Mouse (Mus musculus) myocyte (in vitro differentiated cells): ENCODE measurements around the gene Fermt2.

Experiments
- E2F4 ChIP-seq: IDR thresholded peaks from one replicate; pipeline ENCODE4 v1.6.1; 2011; ENCODE audit warnings: mild to moderate bottlenecking, control low read depth, moderate library complexity; ENCODE audit not compliant: insufficient read depth
- MAX ChIP-seq: IDR thresholded peaks from one replicate; pipeline ENCODE4 v1.6.1; 2011; ENCODE audit warnings: low read depth, mild to moderate bottlenecking, control low read depth
- MYOD1 ChIP-seq, 3 experiments: IDR thresholded peaks; one replicate each; pipeline ENCODE4 v1.6.1; 2011; ENCODE audit warnings: control low read depth in 2 of 3, low read depth in 2 of 3, mild to moderate bottlenecking in 2 of 3, moderate library complexity in 1 of 3; ENCODE audit not compliant: insufficient read length in 2 of 3, control insufficient read depth in 1 of 3
- MYOG ChIP-seq, 3 experiments: IDR thresholded peaks; one replicate each; pipeline ENCODE4 v1.6.1; 2011; ENCODE audit warnings: control low read depth in 2 of 3, low read depth in 2 of 3, mild to moderate bottlenecking in 2 of 3; ENCODE audit not compliant: insufficient read length in 2 of 3, control insufficient read depth in 1 of 3, insufficient read depth in 1 of 3
- POLR2A ChIP-seq: IDR thresholded peaks from one replicate; pipeline ENCODE4 v1.6.1; 2011; ENCODE audit warnings: low read depth, mild to moderate bottlenecking, control low read depth, moderate library complexity; ENCODE audit not compliant: insufficient read length
- POLR2AphosphoS2 ChIP-seq: IDR thresholded peaks from one replicate; pipeline ENCODE4 v1.6.1; 2011; ENCODE audit warnings: low read depth, control low read depth; ENCODE audit not compliant: insufficient read length
- TCF12 ChIP-seq: IDR thresholded peaks from one replicate; pipeline ENCODE4 v1.6.1; 2011; ENCODE audit warnings: mild to moderate bottlenecking, control low read depth; ENCODE audit not compliant: poor library complexity, insufficient read depth, severe bottlenecking
- TCF3 ChIP-seq: IDR thresholded peaks from one replicate; pipeline ENCODE4 v1.6.1; 2011; ENCODE audit warnings: low read depth, control low read depth; ENCODE audit not compliant: insufficient read length

DNA sequence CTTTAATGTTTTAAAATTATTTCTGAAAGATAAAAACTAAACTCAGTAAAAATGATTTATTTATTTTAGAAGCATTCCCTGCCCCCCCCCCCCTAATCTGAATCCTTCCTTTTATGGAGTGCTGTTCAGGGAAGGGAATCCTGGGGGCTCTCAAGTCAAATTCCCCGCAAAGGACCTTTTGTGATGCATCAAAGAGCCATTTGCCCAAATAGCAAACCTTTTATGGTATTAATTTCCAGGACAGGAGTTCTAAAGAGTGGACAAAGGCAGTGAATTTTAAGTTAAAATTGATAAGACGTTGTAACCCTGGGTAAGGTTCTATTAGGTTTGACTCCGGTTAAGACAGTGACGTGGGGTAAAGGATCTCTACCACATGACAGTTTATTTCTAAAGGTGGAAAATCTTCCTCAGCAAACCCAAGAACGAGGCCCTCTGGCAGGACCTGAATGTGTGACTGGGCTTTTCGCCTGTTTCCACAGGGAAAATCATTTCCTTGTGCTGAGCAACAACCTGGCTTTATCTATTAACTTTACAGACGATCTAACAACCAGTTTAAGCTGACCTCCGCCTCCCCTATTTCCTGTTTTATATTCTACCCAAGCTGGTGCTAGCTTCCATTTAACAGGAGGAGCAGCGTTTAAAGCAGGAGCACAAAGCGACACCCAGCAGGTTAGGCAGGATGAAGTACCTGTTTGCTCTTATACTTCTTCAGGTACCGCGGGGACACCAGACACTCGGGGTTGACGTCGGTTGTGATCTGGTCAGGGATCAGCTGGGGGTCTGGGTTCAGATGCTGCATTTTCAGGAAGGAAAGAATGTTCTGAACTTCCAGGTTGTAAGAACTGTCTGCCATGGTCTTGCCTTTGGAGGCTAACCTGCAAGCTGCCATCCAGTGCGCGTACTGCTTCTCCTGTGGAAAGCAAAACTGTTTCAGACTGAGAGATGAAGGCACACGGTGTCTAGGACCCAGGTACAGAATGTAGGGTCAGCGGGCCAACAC is 65.6 kb downstream of the Fermt2 start:
- TF ChIP-seq POLR2AphosphoS2 (no peak), MYOD1 (IDR thresholded peaks at IDR 0.05; ENCODE audit: control insufficient read depth in 1 of 3, insufficient read length in 2 of 3, low read depth in 2 of 3) (no peak), E2F4 (no peak), POLR2A (no peak), MAX (no peak), TCF12 (no peak), TCF3 (no peak), MYOG (IDR thresholded peaks at IDR 0.05; ENCODE audit: control insufficient read depth in 1 of 3, insufficient read depth in 1 of 3, insufficient read length in 2 of 3, low read depth in 2 of 3) (no peak)
